Mouse (Mus musculus) brain, embryonic 14.5 days (tissue): ENCODE data around the gene Il2rb.

Experiments used
- CTCF ChIP-seq: fragments of 200-500 bp; IDR thresholded peaks from 2 replicates; pipeline ENCODE4 v1.5.1; 2012; ENCODE audit warnings: inconsistent platforms, mild to moderate bottlenecking, moderate library complexity, borderline replicate concordance; ENCODE audit not compliant: insufficient read depth, insufficient read length; ENCODE audit errors: extremely low read depth
- POLR2A ChIP-seq: fragments of 200-500 bp; IDR thresholded peaks from 2 replicates; pipeline ENCODE4 v1.6.1; 2012; ENCODE audit warnings: mild to moderate bottlenecking, inconsistent platforms, borderline replicate concordance; ENCODE audit not compliant: poor library complexity, insufficient read depth, insufficient read length, severe bottlenecking; ENCODE audit errors: extremely low read depth

GRCm38 (mm10) chr15:78482518-78482917, 12.6 kb downstream of the Il2rb start:
- TF ChIP-seq CTCF: no peak
- no peak for TF ChIP-seq POLR2A
